Mouse (Mus musculus): ENCODE measurements around the gene Rnf167. TPM values are rescaled to one million over a fixed set of nuclear protein-coding genes. Genes with fewer than 3 reads are reported as not detected.

Gene Rnf167
- polyA plus RNA-seq, 1 experiment from 2014 or later = 113 TPM

DNA sequence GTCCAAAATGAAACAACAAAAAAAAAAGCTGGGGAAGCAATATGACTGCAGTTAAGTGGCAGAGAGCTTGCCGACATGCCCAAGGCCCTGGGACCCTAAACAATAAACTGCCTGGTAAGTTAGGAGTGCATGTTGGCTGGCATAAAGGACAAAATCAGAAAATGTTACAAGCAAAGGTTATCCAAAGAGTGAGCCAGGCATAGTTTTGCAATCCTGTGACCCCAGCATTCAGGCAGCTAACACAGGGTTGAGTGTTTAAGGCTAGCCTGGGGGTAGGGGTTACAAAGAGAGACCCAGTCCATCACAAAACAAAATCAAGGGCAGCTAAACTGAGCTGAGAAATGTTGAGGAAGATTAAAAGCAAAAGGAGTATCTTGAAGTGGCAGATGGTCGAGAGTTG lies 52.0 kb downstream of the Rnf167 start:
- Histone ChIP-seq H3K4me3 (replicated peaks; ENCODE audit: low read depth, low read length) (no peak overlapping the region), H3K9ac (ENCODE audit: low read depth, low read length) (no peak overlapping the region), H3K4me1 (replicated peaks; ENCODE audit: insufficient read depth, low read length) (peaks cover 14% of the 10 kb centered on the region), H3K27me3 (ENCODE audit: insufficient read depth, low read length) (no peaks in the 10 kb centered on the region), H3K4me2 (ENCODE audit: low read length) (no peak overlapping the region), H3K27ac (no peak overlapping the region), H3K9me3 (replicated peaks; ENCODE audit: low read length) (no peaks in the 10 kb centered on the region), H3K36me3 (ENCODE audit: insufficient read depth, low read length) (no peaks in the 10 kb centered on the region)
- 77% methylated on average over 2 of the region's 2 CpGs for WGBS
- ATAC-seq (replicated peaks; ENCODE audit: low FRiP score, low read depth) = no peak
- DNase-seq (ENCODE audit: low spot score) = no peak
- no peak for TF ChIP-seq CTCF (IDR thresholded peaks at IDR 0.05; ENCODE audit: low read depth)

- Histone ChIP-seq H3K27ac (peak within 1 kb of the TSS; percentile 97), H3K36me3 (ENCODE audit: insufficient read depth, low read length) (peaks cover 7% of the 10 kb centered on the region; the same call in 1 of the 2 replicates), H3K9ac (ENCODE audit: low read depth, low read length) (peak within 1 kb of the TSS; percentile 94), H3K4me2 (ENCODE audit: low read length) (peak within 1 kb of the TSS; percentile 94), H3K4me3 (replicated peaks; ENCODE audit: low read depth, low read length) (peak within 1 kb of the TSS; percentile 89), H3K4me1 (replicated peaks; ENCODE audit: insufficient read depth, low read length) (peaks cover 14% of the 10 kb centered on the region), H3K27me3 (ENCODE audit: insufficient read depth, low read length) (no peaks in the 10 kb centered on the region), H3K9me3 (replicated peaks; ENCODE audit: low read length) (no peaks in the 10 kb centered on the region)
- TF ChIP-seq CTCF (IDR thresholded peaks at IDR 0.05; ENCODE audit: low read depth) = peak; percentile 9; the same call in 1 of the 2 replicates
- WGBS = 2% methylated on average over 66 of the region's 69 CpGs
- ATAC-seq (replicated peaks; ENCODE audit: low FRiP score, low read depth) (peak; percentile 93), DNase-seq (ENCODE audit: low spot score) (peak; percentile 93)
These were observed 52.9 kb downstream of the Rnf167 start, which contains the start of the genes Inca1 and Kif1c for GRCm38 (mm10) chr11:70699722-70700556. Gene Inca1 (minus strand): TSS chr11:70700155. Gene Kif1c (plus strand): TSS chr11:70700548.

DNA sequence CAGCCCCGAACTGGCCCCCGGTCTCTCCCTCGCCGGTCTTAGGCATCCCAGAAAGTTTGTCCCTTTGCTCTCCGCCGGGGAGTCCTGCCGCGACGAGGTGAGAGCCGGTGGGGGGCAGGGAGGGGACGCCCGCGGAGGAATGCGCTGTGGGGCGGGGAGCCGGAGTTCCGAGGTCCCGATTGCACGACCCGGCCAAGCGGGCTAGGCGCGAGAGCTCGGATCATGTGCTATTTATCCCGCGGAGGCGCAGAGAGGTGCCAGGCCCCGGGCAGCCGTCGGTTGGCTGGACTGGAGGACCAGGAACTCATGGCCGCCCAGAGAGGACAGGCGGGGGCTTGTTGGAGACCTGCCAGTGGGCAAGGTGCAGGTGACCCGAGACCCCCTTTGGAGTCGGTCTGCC lies 53.6 kb downstream of the Rnf167 start:
- H3K36me3 ChIP-seq (ENCODE audit: insufficient read depth, low read length) = peaks cover 14% of the 10 kb centered on the region
- H3K4me1 ChIP-seq (replicated peaks; ENCODE audit: insufficient read depth, low read length) = peaks cover 14% of the 10 kb centered on the region
- DNase-seq (ENCODE audit: low spot score) (peak; percentile 71), ATAC-seq (replicated peaks; ENCODE audit: low FRiP score, low read depth) (peak; percentile 55)
- no peak for TF ChIP-seq CTCF (IDR thresholded peaks at IDR 0.05; ENCODE audit: low read depth)
- peak overlapping the region; percentile 97 for H3K27ac ChIP-seq
- H3K9me3 ChIP-seq (replicated peaks; ENCODE audit: low read length) = no peaks in the 10 kb centered on the region
- H3K4me2 ChIP-seq (ENCODE audit: low read length) = peak overlapping the region; percentile 94
- no peaks in the 10 kb centered on the region for H3K27me3 ChIP-seq (ENCODE audit: insufficient read depth, low read length)
- 1% methylated on average over 34 of the region's 34 CpGs for WGBS
- H3K9ac ChIP-seq (ENCODE audit: low read depth, low read length) = peak overlapping the region; percentile 94
- H3K4me3 ChIP-seq (replicated peaks; ENCODE audit: low read depth, low read length) = peak overlapping the region; percentile 89

Other genes starting within 250 kb of the Rnf167 start
- 18.8 and 20.2 TPM in 2 replicates for gene Pelp1, start 237.2 kb upstream of the Rnf167 start, polyA plus RNA-seq (2015; fragmentation: Nextera tagmentation; extraction: Ambion mirVana)
- 12.0 and 13.5 TPM in 2 replicates for gene Arrb2, start 214.6 kb upstream of the Rnf167 start, polyA plus RNA-seq (2015; fragmentation: Nextera tagmentation; extraction: Ambion mirVana)
- gene Med11, start 195.3 kb upstream of the Rnf167 start, polyA plus RNA-seq (2015; fragmentation: Nextera tagmentation; extraction: Ambion mirVana) = 33.5 and 38.3 TPM in 2 replicates
- gene Zmynd15, start 187.8 kb upstream of the Rnf167 start, polyA plus RNA-seq (2015; fragmentation: Nextera tagmentation; extraction: Ambion mirVana) = 0.82 and 1.5 TPM in 2 replicates
- gene Cxcl16, start 187.3 kb upstream of the Rnf167 start, polyA plus RNA-seq (2015; fragmentation: Nextera tagmentation; extraction: Ambion mirVana) = 16.7 and 17.6 TPM in 2 replicates
- 0.84 and 1.5 TPM in 2 replicates for gene Tm4sf5, start 142.0 kb upstream of the Rnf167 start, polyA plus RNA-seq (2015; fragmentation: Nextera tagmentation; extraction: Ambion mirVana)
- 0.57 and 0.66 TPM in 2 replicates for gene Vmo1, start 132.6 kb upstream of the Rnf167 start, polyA plus RNA-seq (2015; fragmentation: Nextera tagmentation; extraction: Ambion mirVana)
- gene Gltpd2, start 128.0 kb upstream of the Rnf167 start, polyA plus RNA-seq (2015; fragmentation: Nextera tagmentation; extraction: Ambion mirVana) = 0.56 and 0.87 TPM in 2 replicates
- 686 and 703 TPM in 2 replicates for gene Psmb6, start 121.9 kb upstream of the Rnf167 start, polyA plus RNA-seq (2015; fragmentation: Nextera tagmentation; extraction: Ambion mirVana)
- gene Gm40193, start 114.3 kb upstream of the Rnf167 start, polyA plus RNA-seq (2015; fragmentation: Nextera tagmentation; extraction: Ambion mirVana) = not detected in 2 replicates
- gene Pld2, start 107.2 kb upstream of the Rnf167 start, polyA plus RNA-seq (2015; fragmentation: Nextera tagmentation; extraction: Ambion mirVana) = 6.7 and 7.2 TPM in 2 replicates
- 11.5 and 12.1 TPM in 2 replicates for gene Mink1, start 84.4 kb upstream of the Rnf167 start, polyA plus RNA-seq (2015; fragmentation: Nextera tagmentation; extraction: Ambion mirVana)
- not detected in 2 replicates for gene 4930544D05Rik, start 31.4 kb upstream of the Rnf167 start, polyA plus RNA-seq (2015; fragmentation: Nextera tagmentation; extraction: Ambion mirVana)
- 0.25 and 0.29 TPM in 2 replicates for gene Chrne, start 28.0 kb upstream of the Rnf167 start, polyA plus RNA-seq (2015; fragmentation: Nextera tagmentation; extraction: Ambion mirVana)
- 0.16 and 0.19 TPM in 2 replicates for gene Gp1ba, start 8.1 kb upstream of the Rnf167 start, polyA plus RNA-seq (2015; fragmentation: Nextera tagmentation; extraction: Ambion mirVana)
- 227 and 239 TPM in 2 replicates for gene Slc25a11, start 244 bp downstream of the Rnf167 start, polyA plus RNA-seq (2015; fragmentation: Nextera tagmentation; extraction: Ambion mirVana)
- 1,513 and 1,569 TPM in 2 replicates for gene Pfn1, start 7.4 kb downstream of the Rnf167 start, polyA plus RNA-seq (2015; fragmentation: Nextera tagmentation; extraction: Ambion mirVana)
- gene Eno3, start 10.0 kb downstream of the Rnf167 start, polyA plus RNA-seq (2015; fragmentation: Nextera tagmentation; extraction: Ambion mirVana) = 9.7 and 10.0 TPM in 2 replicates
- gene Spag7, start 22.2 kb downstream of the Rnf167 start, polyA plus RNA-seq (2015; fragmentation: Nextera tagmentation; extraction: Ambion mirVana) = 91.5 and 102 TPM in 2 replicates
- gene Camta2, start 40.9 kb downstream of the Rnf167 start, polyA plus RNA-seq (2015; fragmentation: Nextera tagmentation; extraction: Ambion mirVana) = 9.2 and 9.4 TPM in 2 replicates
- gene Inca1, start 52.9 kb downstream of the Rnf167 start, polyA plus RNA-seq (2015; fragmentation: Nextera tagmentation; extraction: Ambion mirVana) = 2.3 and 3.0 TPM in 2 replicates
- 3.5 and 3.6 TPM in 2 replicates for gene Kif1c, start 53.3 kb downstream of the Rnf167 start, polyA plus RNA-seq (2015; fragmentation: Nextera tagmentation; extraction: Ambion mirVana)
- 7.1 and 7.7 TPM in 2 replicates for gene Zfp3, start 117.0 kb downstream of the Rnf167 start, polyA plus RNA-seq (2015; fragmentation: Nextera tagmentation; extraction: Ambion mirVana)
- 0.55 and 0.84 TPM in 2 replicates for gene Scimp, start 165.4 kb downstream of the Rnf167 start, polyA plus RNA-seq (2015; fragmentation: Nextera tagmentation; extraction: Ambion mirVana)
- 35.4 and 37.5 TPM in 2 replicates for gene Rabep1, start 197.5 kb downstream of the Rnf167 start, polyA plus RNA-seq (2015; fragmentation: Nextera tagmentation; extraction: Ambion mirVana)

All from kidney, postnatal 0 days (tissue).